Mouse (Mus musculus) adrenal gland, postnatal 4 days (tissue): ENCODE measurements around the gene Gm15128. TPM values are rescaled to one million over a fixed set of nuclear protein-coding genes. Genes with fewer than 3 reads are reported as not detected.
"Not testable (repeated sequence)": the region's sequence is repeated elsewhere in the genome, so short reads cannot be mapped to it uniquely, and the experiment has no call there.

Source experiments
- DNase-seq, 2 experiments: peaks; one replicate each; pipeline ENCODE4 v3.0.0; 2021 to 2022; ENCODE audit warnings: low spot score in 2 of 2, mixed read lengths in 2 of 2
- long read RNA-seq, 2 experiments: library from polyadenylated mRNA; stranded (forward); transcript quantifications; one replicate each; pipeline ENCODE4 v2.0.0; 2021
- total RNA-seq, 2 experiments: library from RNA; stranded (reverse); gene quantifications; 2 replicates each; pipeline ENCODE4 v1.2.3; 2021

The Gm15128 gene
- not detected for total RNA-seq
- long read RNA-seq, experiment 1 = 0 reads
- long read RNA-seq, experiment 2 = 0 reads

DNA sequence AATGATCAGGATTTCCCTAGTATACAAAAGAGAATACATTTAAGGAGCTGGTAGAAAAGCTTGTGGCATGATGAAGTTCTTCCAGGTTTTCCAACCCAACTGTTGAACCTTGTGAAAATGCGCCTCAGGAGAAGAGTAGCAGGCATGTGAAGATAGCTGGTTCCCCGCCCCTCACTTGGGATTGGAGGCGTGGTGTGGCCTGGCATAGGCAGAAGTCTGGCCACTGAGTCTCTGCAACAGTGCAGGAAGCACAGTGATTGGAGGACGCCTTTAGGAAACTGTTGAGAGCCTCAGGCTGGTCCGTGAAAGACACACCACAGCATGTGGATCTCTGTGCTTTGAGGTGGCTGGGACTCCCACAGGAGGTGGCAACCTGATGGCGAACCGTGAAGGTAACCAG is at the start of gene Gm15128:
Gene Gm15128 (plus strand): TSS at position 301 of the 400 bp plus-strand sequence.
- not testable (repeated sequence) for DNase-seq

Other genes starting within 250 kb of the Gm15128 start
- 10 to 100 TPM; 22.7 to 34.9 TPM for gene Lrch2, start 211.9 kb upstream of the Gm15128 start, total RNA-seq
- gene Gm15080, start 227.0 kb downstream of the Gm15128 start, total RNA-seq = not detected